Mouse (Mus musculus): ENCODE data around the gene Tfap2a.

- TF ChIP-seq CTCF (IDR thresholded peaks at IDR 0.05; ENCODE audit: insufficient read depth, low read depth, low read length) (no peak), POLR2A (IDR thresholded peaks at IDR 0.05; ENCODE audit: insufficient read depth, low read depth, low read length) (no peak)
These were observed 24.9 kb downstream of the Tfap2a start for GRCm38 (mm10) chr13:40713241-40713640.
